Mouse (Mus musculus) CH12.LX (cell line): Measurements from ENCODE around the gene 1700025C18Rik. TPM values are rescaled to one million over a fixed set of nuclear protein-coding genes. Genes with fewer than 3 reads are reported as not detected.

Experiments
- DNase-seq: peaks from one replicate; pipeline ENCODE4 v3.0.0-alpha.2; 2013; ENCODE audit errors: extremely low read depth
- H3K27ac ChIP-seq: 2 replicates; pipeline ENCODE4 v1.5.1; 2012; ENCODE audit warnings: low read depth, mild to moderate bottlenecking, control low read depth, moderate library complexity; ENCODE audit not compliant: insufficient read depth
- H3K27me3 ChIP-seq: replicated peaks from 2 replicates; pipeline ENCODE3; 2012; ENCODE audit warnings: inconsistent platforms
- H3K36me3 ChIP-seq, 2 experiments: replicated peaks in 1 of 2; 2 replicates each; pipeline versions ENCODE3 to v1.6.1; 2012; ENCODE audit warnings: inconsistent platforms in 1 of 2, low read length in 1 of 2, mild to moderate bottlenecking in 1 of 2, mixed read lengths in 1 of 2, moderate library complexity in 1 of 2; ENCODE audit not compliant: control insufficient read depth in 1 of 2, insufficient read depth in 1 of 2
- H3K4me1 ChIP-seq, 2 experiments: 2 replicates each; pipeline ENCODE4 v1.6.1; 2012; ENCODE audit warnings: inconsistent platforms in 1 of 2, moderate library complexity in 1 of 2; ENCODE audit not compliant: insufficient read depth in 2 of 2, control insufficient read depth in 1 of 2
- H3K4me2 ChIP-seq: 2 replicates; pipeline ENCODE4 v1.6.1; 2012; ENCODE audit warnings: low read depth, mild to moderate bottlenecking, control low read depth; ENCODE audit not compliant: poor library complexity, insufficient read depth, severe bottlenecking
- H3K4me3 ChIP-seq, 3 experiments: fragments of 150-350 bp in 1 of 3; sonication (generic) in 1 of 3; replicated peaks in 1 of 3; 2 replicates each; pipeline versions ENCODE3 to v1.5.1; 2011 to 2012; ENCODE audit warnings: low read depth in 2 of 3, low read length in 2 of 3, mild to moderate bottlenecking in 2 of 3, moderate library complexity in 2 of 3, control low read depth in 1 of 3, improper control_type of control experiment in 1 of 3, inconsistent platforms in 1 of 3, mixed read lengths in 1 of 3; ENCODE audit not compliant: poor library complexity in 1 of 3
- H3K79me2 ChIP-seq: replicated peaks from 2 replicates; pipeline ENCODE4 v1.6.1; 2012; ENCODE audit warnings: mild to moderate bottlenecking, moderate library complexity; ENCODE audit not compliant: control insufficient read depth, poor library complexity, insufficient read depth, severe bottlenecking; ENCODE audit errors: extremely low read depth
- H3K9ac ChIP-seq: 2 replicates; pipeline ENCODE4 v1.6.1; 2012; ENCODE audit warnings: low read depth, mild to moderate bottlenecking, control low read depth, moderate library complexity; ENCODE audit not compliant: insufficient read depth
- H3K9me3 ChIP-seq: replicated peaks from 2 replicates; pipeline ENCODE3; 2012; ENCODE audit warnings: low read length, inconsistent platforms, mixed read lengths
- BHLHE40 ChIP-seq: IDR thresholded peaks from 2 replicates; pipeline ENCODE4 v1.6.1; 2011; ENCODE audit warnings: mild to moderate bottlenecking, low read depth, low read length, improper control_type of control experiment
- CHD2 ChIP-seq: IDR thresholded peaks from 2 replicates; pipeline ENCODE4 v1.6.1; 2011; ENCODE audit warnings: low read length, improper control_type of control experiment
- CTCF ChIP-seq, 2 experiments: IDR thresholded peaks in 1 of 2; conservative IDR thresholded peaks in 1 of 2; 2 replicates each; pipeline ENCODE4 v1.5.1; 2011 to 2012; ENCODE audit warnings: low read depth in 2 of 2, low read length in 2 of 2, improper control_type of control experiment in 1 of 2, inconsistent platforms in 1 of 2, mild to moderate bottlenecking in 1 of 2, moderate library complexity in 1 of 2
- ELF1 ChIP-seq: IDR thresholded peaks from 2 replicates; pipeline ENCODE4 v1.6.1; 2014; ENCODE audit warnings: low read depth, mild to moderate bottlenecking, inconsistent platforms, low read length, improper control_type of control experiment
- GABPA ChIP-seq: IDR thresholded peaks from 2 replicates; pipeline ENCODE4 v1.6.1; 2012; ENCODE audit warnings: low read depth, low read length, improper control_type of control experiment, inconsistent platforms; ENCODE audit not compliant: insufficient replicate concordance
- HCFC1 ChIP-seq: IDR thresholded peaks from 2 replicates; pipeline ENCODE4 v1.6.1; 2012; ENCODE audit warnings: low read depth, mild to moderate bottlenecking, inconsistent platforms, low read length, improper control_type of control experiment
- JUND ChIP-seq: conservative IDR thresholded peaks from 2 replicates; pipeline ENCODE4 v1.6.1; 2011; ENCODE audit warnings: low read depth, low read length, improper control_type of control experiment
- MAFK ChIP-seq: IDR thresholded peaks from 2 replicates; pipeline ENCODE4 v1.6.1; 2011; ENCODE audit warnings: low read length, improper control_type of control experiment; ENCODE audit not compliant: insufficient replicate concordance
- MAX ChIP-seq: IDR thresholded peaks from 2 replicates; pipeline ENCODE4 v1.6.1; 2011; ENCODE audit warnings: low read length, improper control_type of control experiment
- MEF2A ChIP-seq: IDR thresholded peaks from 2 replicates; pipeline ENCODE4 v1.6.1; 2014; ENCODE audit warnings: low read depth, mild to moderate bottlenecking, inconsistent platforms, low read length, improper control_type of control experiment, borderline replicate concordance
- MYC ChIP-seq: IDR thresholded peaks from 2 replicates; pipeline ENCODE4 v1.6.1; 2011; ENCODE audit warnings: low read depth, mild to moderate bottlenecking, improper control_type of control experiment, low read length
- PAX5 ChIP-seq: IDR thresholded peaks from 2 replicates; pipeline ENCODE4 v1.6.1; 2012; ENCODE audit warnings: low read length, inconsistent platforms, mixed read lengths
- POLR2A ChIP-seq: IDR thresholded peaks from 2 replicates; pipeline ENCODE4 v1.6.1; 2011; ENCODE audit warnings: low read depth, mild to moderate bottlenecking, improper control_type of control experiment, low read length
- SIN3A ChIP-seq: IDR thresholded peaks from 2 replicates; pipeline ENCODE4 v1.6.1; 2012; ENCODE audit warnings: low read length, improper control_type of control experiment, inconsistent platforms
- TBP ChIP-seq: conservative IDR thresholded peaks from 2 replicates; pipeline ENCODE4 v1.6.1; 2011; ENCODE audit warnings: low read depth, low read length, improper control_type of control experiment
- TCF12 ChIP-seq: IDR thresholded peaks from 2 replicates; pipeline ENCODE4 v1.6.1; 2014; ENCODE audit warnings: low read depth, mild to moderate bottlenecking, inconsistent platforms, low read length, improper control_type of control experiment
- UBTF ChIP-seq: IDR thresholded peaks from 2 replicates; pipeline ENCODE4 v1.6.1; 2012; ENCODE audit warnings: low read depth, mild to moderate bottlenecking, inconsistent platforms, low read length, improper control_type of control experiment, moderate library complexity
- USF1 ChIP-seq: IDR thresholded peaks from 2 replicates; pipeline ENCODE4 v1.6.1; 2014; ENCODE audit warnings: low read depth, mild to moderate bottlenecking, inconsistent platforms, low read length, improper control_type of control experiment
- USF2 ChIP-seq: conservative IDR thresholded peaks from 2 replicates; pipeline ENCODE4 v1.6.1; 2011; ENCODE audit warnings: low read depth, low read length, improper control_type of control experiment
- ZKSCAN1 ChIP-seq: IDR thresholded peaks from 2 replicates; pipeline ENCODE4 v1.6.1; 2012; ENCODE audit warnings: low read depth, inconsistent platforms, low read length, improper control_type of control experiment, borderline replicate concordance
- ZMIZ1 ChIP-seq: IDR thresholded peaks from 2 replicates; pipeline ENCODE4 v1.6.1; 2012; ENCODE audit warnings: low read depth, mild to moderate bottlenecking, inconsistent platforms, low read length, improper control_type of control experiment
- ZNF384 ChIP-seq: IDR thresholded peaks from 2 replicates; pipeline ENCODE4 v1.6.1; 2012; ENCODE audit warnings: low read depth, low read length, improper control_type of control experiment, inconsistent platforms
- dilution Hi-C: fragments of 300-500 bp; cut with MboI; formaldehyde crosslinking; loops from 2 replicates; pipeline ENCODE4 v1.14.3; 2020; ENCODE audit warnings: low sequenced_read_pairs; ENCODE audit not compliant: extremely low pct_unique_long_range_greater_than_20kb, extremely low pct_ligation_motif_present
- in situ Hi-C: fragments of 300-500 bp; cut with MboI; formaldehyde crosslinking; loops from 3 replicates; pipeline ENCODE4 v1.14.3; 2019; ENCODE audit warnings: low sequenced_read_pairs, low pct_ligation_motif_present, low pct_unique_long_range_greater_than_20kb, mixed read lengths
- polyA plus RNA-seq: library from polyadenylated mRNA; unstranded; fragments of >175 nt; gene quantifications from 2 replicates; pipeline ENCODE4 v1.2.1, GENCODE M21; 2012; ENCODE audit warnings: low read depth; ENCODE audit not compliant: insufficient read length
- total RNA-seq, 2 experiments: library from RNA; depleted of rRNA; stranded (reverse); fragments of 300-350 nt in 1 of 2; fragments of >200 nt in 1 of 2; gene quantifications; 2 replicates each; pipeline ENCODE4 v1.2.3; 2012 to 2014

1700025C18Rik gene
- total and polyA plus RNA-seq, 3 experiments: not detected

DNA sequence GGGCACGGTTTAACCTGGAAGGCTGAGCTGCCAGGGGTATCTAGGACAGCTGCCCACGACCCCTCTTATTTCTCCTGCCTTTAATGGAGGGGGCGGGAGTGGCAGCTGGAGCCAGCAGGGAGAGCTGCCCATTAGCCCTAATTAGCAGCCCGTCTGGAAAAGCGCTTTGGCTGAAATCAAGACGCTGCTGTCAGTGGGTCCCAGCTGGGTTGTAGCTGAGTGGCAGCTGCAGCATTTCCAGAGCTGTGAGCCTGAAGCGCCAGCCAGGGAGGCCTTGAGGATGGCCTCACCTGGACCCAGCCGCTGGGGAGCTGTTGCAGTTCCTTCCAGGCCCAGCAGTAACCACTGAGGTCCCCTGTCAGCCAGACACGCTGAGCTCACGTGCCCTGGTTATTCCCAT is 5.8 kb upstream of the 1700025C18Rik start:
- H3K79me2 ChIP-seq: no peaks in the 10 kb centered on the region
- H3K27ac ChIP-seq: no peak overlapping the region
- TF ChIP-seq CTCF (conservative IDR thresholded peaks at IDR 0.05 in 1 of 2, IDR thresholded peaks at IDR 0.05 in 1 of 2; ENCODE audit: low read depth in 2 of 2, low read length in 2 of 2): no peak
- no peak for TF ChIP-seq ZKSCAN1
- no peak for TF ChIP-seq JUND
- TF ChIP-seq UBTF: no peak
- no peak for TF ChIP-seq SIN3A
- TF ChIP-seq PAX5: no peak
- no peak for TF ChIP-seq MYC
- TF ChIP-seq MEF2A: no peak
- no peak for TF ChIP-seq CHD2
- no peak for TF ChIP-seq MAFK
- no peak for TF ChIP-seq ZMIZ1
- TF ChIP-seq ZNF384: no peak
- no peak for TF ChIP-seq BHLHE40
- TF ChIP-seq USF2: no peak
- in situ Hi-C loops (no loop called here), dilution Hi-C loops (no loop called here)
- no peak overlapping the region for H3K9ac ChIP-seq
- peaks cover 93% of the 10 kb centered on the region for H3K27me3 ChIP-seq
- no peaks in the 10 kb centered on the region for H3K9me3 ChIP-seq
- no peak for DNase-seq
- no peak overlapping the region for H3K4me3 ChIP-seq
- H3K4me1 ChIP-seq: no peaks in the 10 kb centered on the region
- H3K36me3 ChIP-seq: no peaks in the 10 kb centered on the region
- no peak overlapping the region for H3K4me2 ChIP-seq

DNA sequence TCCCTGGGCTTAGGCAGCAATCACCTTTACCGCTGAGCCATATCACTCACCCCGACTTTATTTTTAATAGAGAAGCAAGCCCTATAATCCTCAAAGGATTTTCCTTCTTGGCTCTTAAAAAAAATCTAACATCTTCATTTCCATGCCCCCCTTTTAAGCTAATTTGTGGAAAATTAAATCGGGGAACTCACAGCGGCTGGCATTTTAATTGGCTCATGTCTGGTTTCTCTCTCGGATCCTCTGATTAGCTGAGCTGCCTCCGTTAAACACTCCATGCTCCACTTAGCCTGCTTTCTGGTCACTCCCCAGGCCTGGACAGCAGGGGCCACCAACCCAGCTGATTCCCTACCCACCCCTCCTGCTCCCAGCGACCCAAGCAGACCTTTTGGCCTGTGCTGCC is 1.8 kb upstream of the 1700025C18Rik start:
- no peak overlapping the region for H3K4me2 ChIP-seq
- in situ Hi-C loops: no loop called here
- DNase-seq: no peak
- dilution Hi-C loops: no loop called here
- H3K9me3 ChIP-seq: no peaks in the 10 kb centered on the region
- no peaks in the 10 kb centered on the region for H3K36me3 ChIP-seq
- H3K27me3 ChIP-seq: peaks cover 73% of the 10 kb centered on the region
- TF ChIP-seq MEF2A: no peak
- no peak overlapping the region for H3K27ac ChIP-seq
- no peak overlapping the region for H3K9ac ChIP-seq
- H3K79me2 ChIP-seq: no peaks in the 10 kb centered on the region
- no peak overlapping the region for H3K4me3 ChIP-seq
- H3K4me1 ChIP-seq: no peaks in the 10 kb centered on the region

DNA sequence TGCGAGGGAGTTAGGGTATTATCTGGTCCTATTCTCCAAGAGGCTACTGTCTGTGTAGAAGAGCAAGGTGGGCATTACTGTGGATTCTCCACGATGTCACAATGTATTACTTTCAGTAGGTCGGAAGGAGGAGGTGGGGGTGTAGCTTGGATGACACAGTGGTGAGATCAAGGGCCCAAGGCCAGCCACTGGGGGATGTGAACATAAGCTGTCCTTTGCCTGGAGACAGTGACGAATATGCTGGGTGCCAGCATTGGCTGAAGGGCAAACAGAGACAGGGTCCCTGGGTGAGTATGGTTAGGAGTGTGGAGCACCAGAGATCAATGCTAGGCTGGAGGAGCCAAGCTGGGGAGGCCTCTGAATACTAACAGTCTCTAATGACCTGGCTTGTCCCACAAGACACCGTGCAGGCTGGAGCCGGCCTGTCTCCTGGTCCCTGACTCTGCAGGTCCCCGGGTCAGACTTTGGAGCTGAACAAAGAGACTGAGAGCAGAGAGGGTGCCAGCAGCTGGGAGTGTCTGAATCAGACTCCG is 949 bp upstream of the 1700025C18Rik start:
- in situ Hi-C loops: no loop called here
- H3K36me3 ChIP-seq: no peaks in the 10 kb centered on the region
- no peaks in the 10 kb centered on the region for H3K4me1 ChIP-seq
- TF ChIP-seq ZMIZ1 (no peak), ELF1 (no peak), HCFC1 (no peak), MAFK (no peak), TBP (no peak), TCF12 (no peak), POLR2A (no peak), CHD2 (no peak), SIN3A (no peak), USF2 (no peak), MAX (no peak), JUND (no peak), PAX5 (no peak), USF1 (no peak), GABPA (no peak)
- TF ChIP-seq, all 38 proteins: peak for 0
- Histone ChIP-seq H3K4me2 (no peak overlapping the region), H3K9ac (no peak overlapping the region), H3K27ac (no peak overlapping the region), H3K4me3 (no peak overlapping the region), H3K79me2 (no peaks in the 10 kb centered on the region), H3K27me3 (peaks cover 66% of the 10 kb centered on the region), H3K9me3 (no peaks in the 10 kb centered on the region)
- dilution Hi-C loops: no loop called here
- no peak for DNase-seq
